Mouse (Mus musculus) embryonic facial prominence, embryonic 12.5 days (tissue): ENCODE data around the gene Gm10959. TPM values are rescaled to one million over a fixed set of nuclear protein-coding genes. Genes with fewer than 3 reads are reported as not detected.

Experiments used
- ATAC-seq: fragments of 200-750 bp; cut with Nextera tagmentation; 2 replicates; pipeline ENCODE4 v1.8.0; 2017; ENCODE audit not compliant: insufficient number of reproducible peaks, insufficient read depth, low FRiP score, low TSS enrichment
- H3K27ac ChIP-seq: fragments of 300-500 bp; sonication (generic); 2 replicates; pipeline ENCODE4 v1.5.1; 2016; ENCODE audit warnings: mild to moderate bottlenecking
- H3K27me3 ChIP-seq: fragments of 300-500 bp; sonication (generic); 2 replicates; pipeline ENCODE4 v1.6.1; 2016; ENCODE audit warnings: mild to moderate bottlenecking, moderate library complexity
- H3K36me3 ChIP-seq: fragments of 300-500 bp; sonication (generic); 2 replicates; pipeline ENCODE4 v1.6.1; 2016; ENCODE audit warnings: mild to moderate bottlenecking
- H3K4me1 ChIP-seq: fragments of 300-500 bp; sonication (generic); 2 replicates; pipeline ENCODE4 v1.6.1; 2016
- H3K4me2 ChIP-seq: fragments of 300-500 bp; sonication (generic); replicated peaks from 2 replicates; pipeline ENCODE4 v1.6.1; 2016; ENCODE audit warnings: mild to moderate bottlenecking, moderate library complexity
- H3K4me3 ChIP-seq: fragments of 300-500 bp; sonication (generic); 2 replicates; pipeline ENCODE4 v1.5.1; 2016; ENCODE audit warnings: mild to moderate bottlenecking
- H3K9ac ChIP-seq: fragments of 300-500 bp; sonication (generic); 2 replicates; pipeline ENCODE4 v1.6.1; 2016; ENCODE audit warnings: mild to moderate bottlenecking, moderate library complexity
- H3K9me3 ChIP-seq: fragments of 300-500 bp; sonication (generic); 2 replicates; pipeline ENCODE4 v1.6.1; 2016; ENCODE audit warnings: mild to moderate bottlenecking, moderate library complexity
- WGBS: fragments of 180-500 bp; shearing (Covaris S2); methylation state at CpG from one replicate; pipeline ENCODE4 v1.1.7; 2016; 5-methylcytosine and 5-hydroxymethylcytosine counted together
- polyA plus RNA-seq: library from polyadenylated mRNA; unstranded; fragments of >200 nt; fragmentation: Nextera tagmentation; extraction: Ambion mirVana; gene quantifications from 2 replicates; pipeline ENCODE4 v1.2.1, GENCODE M21; 2016

Gene Gm10959
- polyA plus RNA-seq, 1 experiment from 2014 or later: not detected

GRCm38 (mm10) chr3:122887505-122888301 lies 31.5 kb downstream of the Gm10959 start:
- Histone ChIP-seq H3K27ac (no peak overlapping the region), H3K27me3 (no peaks in the 10 kb centered on the region)
- WGBS: 77% methylated on average over 4 of the region's 4 CpGs

GRCm38 (mm10) chr3:122878705-122879315 lies 40.4 kb downstream of the Gm10959 start:
- WGBS: 79% methylated on average over 8 of the region's 8 CpGs
- H3K27me3 ChIP-seq: no peaks in the 10 kb centered on the region
- no peaks in the 10 kb centered on the region for H3K36me3 ChIP-seq
- ATAC-seq: no peak
- no peaks in the 10 kb centered on the region for H3K4me1 ChIP-seq
- H3K4me3 ChIP-seq: no peak overlapping the region
- no peak overlapping the region for H3K9ac ChIP-seq
- H3K27ac ChIP-seq: no peak overlapping the region
- H3K9me3 ChIP-seq: no peaks in the 10 kb centered on the region
- no peak overlapping the region for H3K4me2 ChIP-seq

More at GRCm38 (mm10) chr3:122887505-122888301, 31.5 kb downstream of the Gm10959 start:
- H3K36me3 ChIP-seq: no peaks in the 10 kb centered on the region
- H3K9me3 ChIP-seq: no peaks in the 10 kb centered on the region
- no peak overlapping the region for H3K4me2 ChIP-seq
- no peak overlapping the region for H3K4me3 ChIP-seq
- no peak for ATAC-seq
- no peak overlapping the region for H3K9ac ChIP-seq
- H3K4me1 ChIP-seq: no peaks in the 10 kb centered on the region

- no peaks in the 10 kb centered on the region for H3K36me3 ChIP-seq
- no peaks in the 10 kb centered on the region for H3K9me3 ChIP-seq
- H3K27me3 ChIP-seq: no peaks in the 10 kb centered on the region
- no peak overlapping the region for H3K9ac ChIP-seq
- no peaks in the 10 kb centered on the region for H3K4me1 ChIP-seq
- ATAC-seq: no peak
- no peak overlapping the region for H3K27ac ChIP-seq
- no peak overlapping the region for H3K4me3 ChIP-seq
- 89% methylated on average over 3 of the region's 3 CpGs for WGBS
- no peak overlapping the region for H3K4me2 ChIP-seq
Measured at GRCm38 (mm10) chr3:122877543-122877942, 41.6 kb downstream of the Gm10959 start.

GRCm38 (mm10) chr3:122876870-122877269 lies 42.3 kb downstream of the Gm10959 start:
- H3K4me2 ChIP-seq: no peak overlapping the region
- no peak for ATAC-seq
- H3K4me1 ChIP-seq: no peaks in the 10 kb centered on the region
- no peaks in the 10 kb centered on the region for H3K36me3 ChIP-seq
- no peak overlapping the region for H3K27ac ChIP-seq
- H3K4me3 ChIP-seq: no peak overlapping the region
- no peaks in the 10 kb centered on the region for H3K27me3 ChIP-seq
- H3K9ac ChIP-seq: no peak overlapping the region
- WGBS: 91% methylated on average over 2 of the region's 2 CpGs
- H3K9me3 ChIP-seq: no peaks in the 10 kb centered on the region

DNA sequence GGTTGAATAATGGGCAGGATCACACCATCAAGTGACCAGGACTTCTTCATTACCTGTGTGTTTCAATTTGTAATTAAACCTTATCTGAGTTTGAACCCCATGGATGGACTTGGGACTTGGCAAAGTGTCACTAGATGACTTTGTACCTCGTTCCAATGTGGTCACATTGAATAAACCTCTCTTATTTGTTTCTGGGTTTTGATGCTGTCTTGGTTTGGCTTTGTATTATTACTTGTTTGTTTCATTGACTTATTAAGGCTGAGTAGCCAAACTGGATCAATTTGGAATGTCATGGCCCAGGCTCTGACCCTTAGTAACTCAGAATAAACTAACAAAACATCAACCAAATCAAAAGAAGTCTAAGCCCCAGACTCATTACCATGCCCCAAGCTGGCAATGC lies 47.6 kb downstream of the Gm10959 start:
- Histone ChIP-seq H3K27ac (no peak overlapping the region), H3K4me1 (no peaks in the 10 kb centered on the region), H3K4me3 (no peak overlapping the region), H3K9me3 (no peaks in the 10 kb centered on the region), H3K9ac (no peak overlapping the region), H3K36me3 (no peaks in the 10 kb centered on the region), H3K27me3 (no peaks in the 10 kb centered on the region), H3K4me2 (no peak overlapping the region)
- no peak for ATAC-seq
- WGBS: 85% methylated on average over 1 of the region's 1 CpGs

GRCm38 (mm10) chr3:122868270-122868669 lies 50.9 kb downstream of the Gm10959 start:
- H3K4me1 ChIP-seq: no peaks in the 10 kb centered on the region
- no peaks in the 10 kb centered on the region for H3K9me3 ChIP-seq
- no peak overlapping the region for H3K4me2 ChIP-seq
- H3K36me3 ChIP-seq: no peaks in the 10 kb centered on the region
- no peak for ATAC-seq
- 96% methylated on average over 1 of the region's 1 CpGs for WGBS
- H3K4me3 ChIP-seq: no peak overlapping the region
- H3K9ac ChIP-seq: no peak overlapping the region
- H3K27me3 ChIP-seq: no peaks in the 10 kb centered on the region
- no peak overlapping the region for H3K27ac ChIP-seq

DNA sequence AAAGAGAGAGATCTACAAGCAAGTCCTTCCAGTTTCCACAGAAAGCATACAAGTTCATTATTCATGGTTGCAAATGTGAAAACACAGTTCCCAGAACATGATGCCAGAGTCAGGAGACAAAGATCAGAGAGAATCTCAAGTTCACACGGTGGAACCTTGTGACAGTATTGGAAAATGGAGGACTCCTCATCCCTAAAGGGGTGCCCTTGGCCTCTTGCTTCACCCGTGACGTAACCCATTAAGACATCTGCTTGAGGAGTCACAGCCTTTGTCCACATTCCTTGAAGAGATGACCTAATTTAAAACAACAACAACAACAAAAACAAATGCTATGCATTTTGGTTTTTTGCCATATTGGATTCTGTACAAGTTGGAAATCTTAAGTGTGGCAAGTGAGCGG lies 54.1 kb downstream of the Gm10959 start:
- no peak overlapping the region for H3K27ac ChIP-seq
- no peaks in the 10 kb centered on the region for H3K9me3 ChIP-seq
- H3K36me3 ChIP-seq: no peaks in the 10 kb centered on the region
- no peaks in the 10 kb centered on the region for H3K4me1 ChIP-seq
- no peaks in the 10 kb centered on the region for H3K27me3 ChIP-seq
- no peak for ATAC-seq
- no peak overlapping the region for H3K4me3 ChIP-seq
- no peak overlapping the region for H3K4me2 ChIP-seq
- no peak overlapping the region for H3K9ac ChIP-seq
- 88% methylated on average over 4 of the region's 4 CpGs for WGBS

Other genes with a start within 250 kb of the Gm10959 start
- gene Pde5a, start 190.4 kb downstream of the Gm10959 start, polyA plus RNA-seq: 5.2 and 5.6 TPM in 2 replicates
- gene Fabp2, start 24.3 kb downstream of the Gm10959 start, polyA plus RNA-seq: not detected in 2 replicates
- gene 1810037I17Rik, start 4.8 kb upstream of the Gm10959 start, polyA plus RNA-seq: 80.7 and 82.6 TPM in 2 replicates
- gene Usp53, start 65.2 kb upstream of the Gm10959 start, polyA plus RNA-seq: 5.1 and 8.5 TPM in 2 replicates
- gene Myoz2, start 115.7 kb upstream of the Gm10959 start, polyA plus RNA-seq: 3.3 and 4.1 TPM in 2 replicates